Mouse (Mus musculus) bone marrow, adult 2 months (tissue): ENCODE data around the gene Atp6v1f. TPM values are rescaled to one million over a fixed set of nuclear protein-coding genes. Genes with fewer than 3 reads are reported as not detected.
A peak's percentile ranks its signal among the peaks of the same experiment; 100 is the strongest.

Source experiments
- H3K27ac ChIP-seq: fragments of 200-500 bp; 2 replicates; pipeline ENCODE4 v1.5.1; 2012; ENCODE audit warnings: low read depth, mild to moderate bottlenecking, control low read depth, inconsistent platforms, low read length; ENCODE audit not compliant: control insufficient read depth, poor library complexity, insufficient read depth
- H3K4me1 ChIP-seq: fragments of 200-500 bp; 2 replicates; pipeline ENCODE4 v1.6.1; 2011; ENCODE audit warnings: low read length; ENCODE audit not compliant: control insufficient read depth, insufficient read depth
- H3K4me3 ChIP-seq: fragments of 200-500 bp; replicated peaks from 2 replicates; pipeline ENCODE3; 2011; ENCODE audit warnings: mild to moderate bottlenecking, low read depth, low read length, control low read depth; ENCODE audit not compliant: control insufficient read depth
- CTCF ChIP-seq: fragments of 200-500 bp; IDR thresholded peaks from 2 replicates; pipeline ENCODE4 v1.5.1; 2011; ENCODE audit warnings: low read length, control low read depth; ENCODE audit not compliant: control insufficient read depth, insufficient read depth
- POLR2A ChIP-seq: fragments of 200-500 bp; IDR thresholded peaks from 2 replicates; pipeline ENCODE4 v1.6.1; 2011; ENCODE audit warnings: low read depth, mild to moderate bottlenecking, control low read depth, low read length, borderline replicate concordance; ENCODE audit not compliant: control insufficient read depth
- WGBS: fragments of 180-500 bp; shearing (Covaris S2); methylation state at CpG from one replicate; pipeline ENCODE4 v1.1.7; 2018; 5-methylcytosine and 5-hydroxymethylcytosine counted together
- polyA plus RNA-seq: library from polyadenylated mRNA; stranded (reverse); fragments of >200 nt; gene quantifications from 2 replicates; pipeline ENCODE4 v1.2.4, GENCODE M21; 2011; ENCODE audit warnings: low replicate concordance; ENCODE audit not compliant: missing spikeins, insufficient read depth, insufficient read length

The Atp6v1f gene
- polyA plus RNA-seq, 1 experiment, result 143 TPM

DNA sequence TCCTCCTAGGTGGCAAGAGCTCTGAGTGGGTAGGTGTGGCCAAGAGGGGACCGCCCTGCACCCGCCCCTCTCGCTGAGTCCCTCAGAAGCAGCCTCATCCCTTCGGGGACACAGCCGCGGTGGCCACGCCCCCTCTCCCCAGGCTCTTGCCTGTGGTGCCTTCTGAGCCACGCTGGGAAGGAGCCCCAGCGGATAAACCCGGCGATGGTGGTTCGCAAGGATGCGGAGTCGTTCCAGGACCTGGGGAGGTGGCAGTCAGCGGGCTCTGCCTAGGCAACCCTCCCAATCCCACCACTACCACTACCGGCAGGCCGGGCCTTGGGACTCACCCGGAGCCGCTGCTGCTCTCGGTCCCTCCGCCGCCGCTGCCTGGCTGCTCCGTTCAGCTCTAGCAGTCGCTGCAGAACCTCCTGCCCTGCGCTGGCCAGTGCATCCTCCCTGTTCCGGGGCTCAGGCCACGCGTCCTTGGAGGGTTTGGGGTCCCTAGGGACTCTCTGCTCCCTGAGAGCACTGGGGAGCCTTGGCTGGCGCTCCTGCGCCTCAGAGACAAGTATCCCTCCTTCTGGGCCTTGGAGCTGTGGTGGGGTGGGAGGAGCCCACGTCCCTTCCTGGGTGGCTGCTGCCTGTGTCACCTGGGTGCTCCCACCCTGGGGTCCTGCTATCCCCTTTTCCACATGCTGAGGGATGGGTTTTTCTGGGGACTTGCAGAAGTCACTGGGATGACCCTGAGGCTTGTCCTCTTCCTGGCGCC, 6.6 kb downstream of the Atp6v1f start:
- TF ChIP-seq CTCF (no peak), POLR2A (no peak; the same call in 1 of the 2 replicates)
- Histone ChIP-seq H3K4me3 (peak overlapping the region; percentile 27), H3K27ac (no peak overlapping the region; the same call in 1 of the 2 replicates), H3K4me1 (no peaks in the 10 kb centered on the region; the same call in none of the 2 replicates)
- WGBS, result 8% methylated on average over 33 of the region's 33 CpGs

DNA sequence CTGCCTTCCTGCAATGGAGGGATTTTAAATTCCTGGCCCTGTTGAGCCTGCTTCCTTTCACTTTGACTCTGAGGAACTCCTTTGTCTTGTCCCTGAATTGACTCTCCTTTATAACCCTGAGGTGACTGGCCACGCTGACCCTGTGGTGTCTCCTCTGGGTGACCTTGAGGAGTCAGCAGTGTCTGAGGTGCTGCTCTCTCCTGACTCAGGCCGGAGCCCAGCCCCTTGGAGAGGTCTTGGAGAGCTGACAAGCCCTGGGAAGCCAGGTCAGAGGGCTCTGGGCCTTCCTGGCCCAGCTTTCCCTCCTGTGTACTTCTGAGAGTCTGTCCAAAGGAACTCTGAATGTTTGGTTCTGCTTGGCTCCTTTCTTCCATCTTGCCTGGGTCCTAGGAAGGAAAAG, 7.2 kb downstream of the Atp6v1f start:
- H3K27ac ChIP-seq, result no peak overlapping the region
- H3K4me3 ChIP-seq, result no peak overlapping the region
- WGBS, result 83% methylated on average over 2 of the region's 2 CpGs

DNA sequence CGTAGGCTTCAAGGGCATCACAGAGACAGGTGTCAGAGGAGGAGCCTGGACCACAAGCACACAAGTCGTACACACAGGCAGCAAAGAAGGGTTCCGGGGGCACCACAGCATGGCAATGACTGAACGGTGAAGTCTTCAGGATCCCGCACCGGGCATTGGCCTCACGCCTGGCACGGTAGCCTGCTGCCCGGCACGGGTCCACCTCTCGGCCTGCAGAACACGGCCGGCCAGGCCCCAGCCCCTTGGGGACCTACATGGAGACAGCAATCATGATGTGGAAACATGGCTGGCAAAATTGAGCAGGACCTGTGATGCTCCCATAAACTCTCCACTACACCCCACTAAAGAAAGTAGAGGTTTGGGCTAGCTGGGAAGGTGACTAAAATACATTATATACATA, 15.2 kb downstream of the Atp6v1f start:
- Histone ChIP-seq H3K27ac (no peak overlapping the region), H3K4me3 (no peak overlapping the region), H3K4me1 (peaks cover 3% of the 10 kb centered on the region; the same call in 1 of the 2 replicates)
- TF ChIP-seq CTCF (no peak), POLR2A (no peak)
- WGBS, result 90% methylated on average over 13 of the region's 13 CpGs

More for the DNA sequence above, 7.2 kb downstream of the Atp6v1f start:
- TF ChIP-seq POLR2A, result no peak
- TF ChIP-seq CTCF, result no peak
- no peaks in the 10 kb centered on the region; the same call in none of the 2 replicates for H3K4me1 ChIP-seq

DNA sequence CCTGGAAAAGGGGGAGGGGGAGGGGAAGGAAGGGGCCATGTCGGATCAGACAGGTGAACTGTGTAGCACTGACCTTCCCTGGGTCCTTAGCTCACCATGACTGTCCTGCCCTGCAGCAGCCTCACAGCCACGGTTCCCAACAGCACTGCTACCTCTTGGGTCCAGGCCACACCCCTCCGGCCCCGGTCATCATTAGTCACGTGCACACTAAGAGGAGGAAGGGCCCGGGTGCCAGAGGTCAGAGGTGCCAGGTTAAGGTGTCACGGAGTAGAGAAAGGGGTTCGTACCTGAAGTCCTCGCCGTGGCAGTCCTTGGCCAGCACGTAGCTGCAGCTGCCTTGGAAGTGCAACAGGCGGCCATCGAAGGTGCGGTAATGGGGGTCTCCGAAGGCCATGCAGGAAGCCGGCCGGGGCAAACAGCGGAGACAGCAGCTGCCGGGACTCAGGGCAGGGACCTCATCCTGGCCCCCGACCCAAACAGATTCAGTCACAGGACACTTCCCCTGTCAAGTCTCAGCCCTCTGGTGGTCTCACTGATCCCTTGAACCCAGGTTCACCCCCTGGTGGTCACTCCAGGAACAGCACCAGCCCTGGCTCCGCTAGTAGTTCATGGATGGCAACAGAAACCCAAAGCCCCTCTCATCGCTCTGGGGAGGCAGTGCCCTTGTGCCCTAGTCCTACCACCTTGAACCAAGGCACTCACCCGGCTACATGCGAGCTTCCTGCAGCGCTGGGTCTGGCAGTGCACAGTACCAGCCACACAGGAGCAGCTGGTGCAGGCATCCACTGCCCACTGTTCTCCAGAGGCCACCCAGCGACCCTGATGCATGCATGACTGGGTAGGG, 17.4 kb downstream of the Atp6v1f start:
- TF ChIP-seq POLR2A (no peak; the same call in 1 of the 2 replicates), CTCF (peak; percentile 81)
- peaks cover 3% of the 10 kb centered on the region; the same call in 1 of the 2 replicates for H3K4me1 ChIP-seq
- 6% methylated on average over 26 of the region's 26 CpGs for WGBS
- H3K27ac ChIP-seq, result no peak overlapping the region
- peak overlapping the region; percentile 66 for H3K4me3 ChIP-seq

DNA sequence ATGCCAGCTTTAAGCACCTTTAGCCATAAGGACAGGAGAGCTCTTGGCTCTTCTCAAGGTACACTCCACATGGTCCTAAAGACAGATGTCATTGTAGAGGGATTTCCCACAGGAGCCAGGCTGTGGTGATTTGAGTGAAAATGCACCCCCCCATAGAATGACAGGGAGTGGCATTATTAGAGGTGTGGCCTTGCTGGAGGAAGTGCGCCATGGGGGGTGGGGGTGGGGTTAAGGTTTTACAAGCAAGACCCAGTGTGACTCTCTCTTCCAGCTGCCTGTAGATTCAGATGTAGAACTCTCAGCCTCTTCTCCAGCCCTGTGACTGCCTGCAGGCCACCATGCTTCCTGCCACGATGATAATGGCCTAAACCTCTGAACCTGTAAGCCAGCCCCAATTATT, 18.4 kb downstream of the Atp6v1f start:
- Histone ChIP-seq H3K27ac (no peak overlapping the region), H3K4me1 (peaks cover 3% of the 10 kb centered on the region; the same call in 1 of the 2 replicates), H3K4me3 (no peak overlapping the region)
- no peak for TF ChIP-seq CTCF
- no peak for TF ChIP-seq POLR2A
- 32% methylated on average over 2 of the region's 2 CpGs for WGBS

DNA sequence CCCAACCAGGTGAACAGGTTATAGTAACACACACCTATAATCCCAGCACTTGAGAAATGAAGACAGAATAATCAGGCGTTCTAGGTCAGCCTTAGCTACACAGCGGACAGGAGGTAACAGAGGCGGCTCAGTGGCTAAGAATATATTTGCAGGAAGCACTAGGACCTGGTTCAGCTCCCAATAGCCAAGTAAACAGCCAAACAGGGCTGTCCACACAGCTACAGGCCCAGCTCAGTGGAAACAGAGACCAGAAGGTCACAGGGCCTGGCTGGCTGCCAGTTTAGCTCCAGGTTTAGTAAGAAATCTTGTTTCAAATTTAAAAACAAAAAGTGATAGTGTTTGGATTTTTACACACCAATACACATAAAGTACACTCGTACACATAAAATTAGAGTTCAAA, 26.6 kb downstream of the Atp6v1f start:
- Histone ChIP-seq H3K27ac (no peak overlapping the region), H3K4me3 (no peak overlapping the region), H3K4me1 (no peaks in the 10 kb centered on the region)
- WGBS, result 82% methylated on average over 4 of the region's 4 CpGs
- TF ChIP-seq POLR2A, result no peak
- TF ChIP-seq CTCF, result no peak

DNA sequence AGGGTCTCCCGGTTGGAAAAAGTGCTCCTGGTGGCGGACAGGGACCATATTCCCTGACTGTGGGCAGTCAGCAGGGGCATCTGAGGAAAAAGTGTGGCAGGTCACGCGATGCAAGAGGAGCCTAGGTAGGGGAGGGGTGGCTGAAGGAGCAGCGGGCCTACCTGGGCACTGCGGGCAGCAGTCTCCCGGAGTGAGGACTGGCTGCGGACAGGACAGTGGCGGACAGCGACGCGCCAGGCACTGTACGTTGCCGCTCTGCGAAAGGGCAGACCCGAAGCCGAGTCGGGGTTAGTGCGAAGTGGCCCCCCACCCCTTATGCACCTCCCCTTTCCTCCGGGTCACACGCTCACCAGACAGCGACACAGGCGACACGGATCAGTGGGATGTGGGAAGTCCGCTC, 28.8 kb downstream of the Atp6v1f start:
- WGBS, result 22% methylated on average over 25 of the region's 25 CpGs
- no peaks in the 10 kb centered on the region for H3K4me1 ChIP-seq
- no peak overlapping the region for H3K27ac ChIP-seq
- no peak for TF ChIP-seq POLR2A
- no peak for TF ChIP-seq CTCF
- H3K4me3 ChIP-seq, result no peak overlapping the region

DNA sequence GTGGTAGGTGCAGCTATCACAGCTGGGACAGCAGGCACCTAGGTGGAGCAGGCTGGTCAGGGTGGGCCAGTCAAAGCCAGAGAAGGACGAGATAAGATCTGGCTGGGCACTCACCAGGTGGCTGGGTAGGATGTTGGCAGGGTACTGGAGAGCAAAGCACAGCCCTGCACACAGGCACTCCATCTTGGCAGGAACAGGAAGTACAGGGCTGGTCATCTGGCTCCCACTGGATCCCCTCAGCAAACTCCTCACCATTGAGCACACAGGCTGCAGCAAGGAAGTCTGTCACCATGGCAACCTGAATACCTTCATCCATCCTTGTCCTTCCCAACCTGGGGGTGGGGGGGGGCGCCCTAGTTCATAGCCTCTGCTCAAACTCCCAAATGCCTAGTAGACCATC, 30.3 kb downstream of the Atp6v1f start:
- no peak overlapping the region for H3K4me3 ChIP-seq
- no peaks in the 10 kb centered on the region for H3K4me1 ChIP-seq
- no peak overlapping the region for H3K27ac ChIP-seq
- 42% methylated on average over 2 of the region's 2 CpGs for WGBS
- TF ChIP-seq POLR2A, result no peak
- TF ChIP-seq CTCF, result no peak
